In the genomic region with DNA sequence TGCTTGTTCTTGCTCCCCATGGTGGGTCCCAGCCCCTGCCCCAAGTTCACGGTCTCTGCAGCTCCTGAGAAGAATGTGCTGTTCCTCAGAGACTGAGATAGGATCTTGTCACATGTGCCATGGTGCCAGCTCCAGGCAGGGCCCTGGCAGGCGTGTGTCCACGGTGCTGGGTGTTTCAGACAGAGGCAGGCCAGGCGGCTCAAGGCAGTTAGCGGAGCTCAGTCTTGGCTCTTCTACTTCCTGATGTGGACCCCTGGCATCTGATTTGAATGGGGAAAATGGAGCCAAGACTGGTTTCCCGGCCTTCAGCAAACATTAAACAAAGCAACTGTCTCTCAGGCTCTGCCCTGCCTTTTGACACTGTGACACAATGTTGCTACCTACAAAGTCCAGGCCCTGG, we compare ENCODE assay signal across 17 mouse cellular contexts. TPM values are rescaled to one million over a fixed set of nuclear protein-coding genes. Genes with fewer than 3 reads are reported as not detected.
A peak's percentile ranks its signal among the peaks of the same experiment; 100 is the strongest.
DNase-seq lines count a peak whose midpoint lies in the region; ATAC-seq and TF ChIP-seq lines count a peak whose summit lies in the region.
"Had no signal": no experiment of that assay in that cellular context is flagged by ENCODE, and none has a peak within 500 bp of the region (broad histone marks: within the 10 kb centered on the region; RNA-seq: fewer than 3 reads in every experiment).

No protein-coding gene starts in this region.

- ATAC-seq in intestine, embryonic 16.5 days: no peak
- no peak for ATAC-seq in intestine, postnatal 0 days
- ATAC-seq in lung, embryonic 15.5 days (ENCODE audit: borderline replicate concordance, extremely low read depth, low FRiP score, low TSS enrichment): no peak
- ATAC-seq in limb, embryonic 15.5 days (ENCODE audit: insufficient number of reproducible peaks, low FRiP score, low TSS enrichment, low read depth): no peak
- no peak for ATAC-seq in frontal cortex, adult (ENCODE audit: low TSS enrichment)

- 62% methylated on average over 6 of the region's 6 CpGs for WGBS in intestine, embryonic 16.5 days
- WGBS in intestine, postnatal 0 days: 54% methylated on average over 6 of the region's 6 CpGs
- WGBS in lung, embryonic 15.5 days: 40% methylated on average over 6 of the region's 6 CpGs
- WGBS in limb, embryonic 15.5 days: 65% methylated on average over 6 of the region's 6 CpGs

- no peaks in the 10 kb centered on the region for H3K9me3 ChIP-seq in intestine, embryonic 16.5 days (ENCODE audit: control insufficient read depth, low read length)
- no peaks in the 10 kb centered on the region for H3K9me3 ChIP-seq in intestine, postnatal 0 days (ENCODE audit: control insufficient read depth)
- H3K9me3 ChIP-seq in lung, embryonic 15.5 days: no peaks in the 10 kb centered on the region
- H3K9me3 ChIP-seq in limb, embryonic 15.5 days: no peaks in the 10 kb centered on the region
- H3K9me3 ChIP-seq: limb, embryonic 12.5 days; neural tube, embryonic 12.5 days had no signal

- H3K27ac ChIP-seq in intestine, embryonic 16.5 days (ENCODE audit: low read length): peak overlapping the region; percentile 0; the same call in 1 of the 2 replicates
- no peak overlapping the region; the same call in 1 of the 2 replicates for H3K27ac ChIP-seq in intestine, postnatal 0 days (ENCODE audit: low read depth, low read length)
- peak overlapping the region; percentile 18; the same call in 1 of the 2 replicates for H3K27ac ChIP-seq in lung, embryonic 15.5 days
- H3K27ac ChIP-seq in limb, embryonic 15.5 days: peak overlapping the region; percentile 27; the same call in 1 of the 2 replicates
- H3K27ac ChIP-seq: liver, embryonic 14.5 days; neural tube, embryonic 12.5 days had no signal

- peaks cover 48% of the 10 kb centered on the region for H3K4me1 ChIP-seq in intestine, embryonic 16.5 days (ENCODE audit: control insufficient read depth, insufficient read depth, low read length)
- H3K4me1 ChIP-seq in intestine, postnatal 0 days (replicated peaks; ENCODE audit: control insufficient read depth, insufficient read depth, low read length): 0 out of 2 replicates have a peak, but pooled peaks cover 5% of the 10 kb centered on the region
- peaks cover 45% of the 10 kb centered on the region for H3K4me1 ChIP-seq in lung, embryonic 15.5 days
- peaks cover 42% of the 10 kb centered on the region for H3K4me1 ChIP-seq in limb, embryonic 15.5 days

- no peaks in the 10 kb centered on the region for H3K36me3 ChIP-seq in intestine, embryonic 16.5 days (ENCODE audit: control insufficient read depth, insufficient read depth, low read length)
- H3K36me3 ChIP-seq in intestine, postnatal 0 days (ENCODE audit: control insufficient read depth, insufficient read depth): no peaks in the 10 kb centered on the region; the same call in 1 of the 2 replicates
- no peaks in the 10 kb centered on the region for H3K36me3 ChIP-seq in lung, embryonic 15.5 days
- H3K36me3 ChIP-seq in limb, embryonic 15.5 days: no peaks in the 10 kb centered on the region
- H3K36me3 ChIP-seq: G1E; limb, embryonic 12.5 days; neural tube, embryonic 12.5 days had no signal

- H3K4me2 ChIP-seq in intestine, embryonic 16.5 days (ENCODE audit: low read depth, low read length): no peak overlapping the region
- no peak overlapping the region for H3K4me2 ChIP-seq in intestine, postnatal 0 days (replicated peaks; ENCODE audit: low read depth)
- H3K4me2 ChIP-seq in lung, embryonic 15.5 days: no peak overlapping the region
- H3K4me2 ChIP-seq in limb, embryonic 15.5 days: no peak overlapping the region
- H3K4me2 ChIP-seq: limb, embryonic 12.5 days; neural tube, embryonic 12.5 days had no signal

- no peaks in the 10 kb centered on the region for H3K27me3 ChIP-seq in intestine, embryonic 16.5 days (replicated peaks; ENCODE audit: control insufficient read depth, insufficient read depth, low read length)
- no peaks in the 10 kb centered on the region for H3K27me3 ChIP-seq in intestine, postnatal 0 days (replicated peaks; ENCODE audit: control insufficient read depth, insufficient read depth, low read length)
- no peaks in the 10 kb centered on the region for H3K27me3 ChIP-seq in lung, embryonic 15.5 days
- no peaks in the 10 kb centered on the region for H3K27me3 ChIP-seq in limb, embryonic 15.5 days
- H3K27me3 ChIP-seq: limb, embryonic 12.5 days; neural tube, embryonic 12.5 days had no signal

- no peak for TF ChIP-seq CTCF in intestine, postnatal 0 days (IDR thresholded peaks at IDR 0.05; ENCODE audit: low read depth)

- H3K4me3 ChIP-seq in intestine, embryonic 16.5 days (ENCODE audit: low read length): no peak overlapping the region
- H3K4me3 ChIP-seq in intestine, postnatal 0 days (ENCODE audit: low read depth, low read length): no peak overlapping the region
- no peak overlapping the region for H3K4me3 ChIP-seq in lung, embryonic 15.5 days
- H3K4me3 ChIP-seq in limb, embryonic 15.5 days: no peak overlapping the region
- H3K4me3 ChIP-seq: limb, embryonic 12.5 days; neural tube, embryonic 12.5 days had no signal

- no peak for DNase-seq in lung, postnatal 25 days (ENCODE audit: low spot score)
- DNase-seq in lung, postnatal 36 days: peak; percentile 42
- DNase-seq in spleen, postnatal 14 days (ENCODE audit: low spot score in 2 of 2): no peak
- DNase-seq: cerebellum, adult 9-11 months; gastrocnemius, postnatal 14 days; kidney, adult 11 months; right cerebral cortex, postnatal 25 days; thymus, adult 2 months had no signal

- H3K9ac ChIP-seq in intestine, embryonic 16.5 days (ENCODE audit: low read depth, low read length): no peak overlapping the region
- no peak overlapping the region for H3K9ac ChIP-seq in intestine, postnatal 0 days (ENCODE audit: low read depth, low read length)
- no peak overlapping the region for H3K9ac ChIP-seq in lung, embryonic 15.5 days
- H3K9ac ChIP-seq in limb, embryonic 15.5 days: no peak overlapping the region
- H3K9ac ChIP-seq: limb, embryonic 12.5 days; liver, embryonic 14.5 days; neural tube, embryonic 12.5 days had no signal

RNA-seq across cellular contexts. Expression of a gene that starts 24.7 kb away (rescaled TPM):
- polyA plus RNA-seq in intestine, embryonic 16.5 days (2015; fragmentation: Nextera tagmentation; extraction: Ambion mirVana): 10.7 and 11.3 TPM in 2 replicates
- 17.5 and 20.2 TPM in 2 replicates for polyA plus RNA-seq in intestine, postnatal 0 days (2015; fragmentation: Nextera tagmentation; extraction: Ambion mirVana)
- polyA plus RNA-seq in lung, embryonic 15.5 days (2015; fragmentation: Nextera tagmentation; extraction: Ambion mirVana): 13.3 and 13.6 TPM in 2 replicates
- polyA plus RNA-seq in limb, embryonic 15.5 days (2015; fragmentation: Nextera tagmentation; extraction: Ambion mirVana): 11.1 and 15.2 TPM in 2 replicates
- polyA plus RNA-seq: G1E had no signal
